Mouse (Mus musculus) MEL (cell line): Measurements from ENCODE around the gene Prdm11. TPM values are rescaled to one million over a fixed set of nuclear protein-coding genes. Genes with fewer than 3 reads are reported as not detected.

ENCODE experiments used
- DNase-seq: peaks from one replicate; pipeline ENCODE4 v3.0.0; 2011; ENCODE audit warnings: low read depth, low spot score
- H3K27ac ChIP-seq: 2 replicates; pipeline ENCODE4 v1.5.1; 2012; ENCODE audit warnings: low read depth, mild to moderate bottlenecking, control low read depth, low read length, moderate library complexity; ENCODE audit not compliant: control insufficient read depth
- H3K27me3 ChIP-seq, 2 experiments: fragments of 150-350 bp in 1 of 2; sonication (generic) in 1 of 2; 2 replicates each; pipeline ENCODE4 v1.6.1; 2012; ENCODE audit warnings: low read length in 2 of 2, mild to moderate bottlenecking in 2 of 2, improper control_type of control experiment in 1 of 2, moderate library complexity in 1 of 2; ENCODE audit not compliant: insufficient read depth in 2 of 2, control insufficient read depth in 1 of 2
- H3K36me3 ChIP-seq, 2 experiments: 2 replicates each; pipeline ENCODE4 v1.6.1; 2012 to 2014; ENCODE audit warnings: low read length in 2 of 2, improper control_type of control experiment in 1 of 2, inconsistent platforms in 1 of 2, mild to moderate bottlenecking in 1 of 2; ENCODE audit not compliant: insufficient read depth in 2 of 2, control insufficient read depth in 1 of 2
- H3K4me1 ChIP-seq, 2 experiments: fragments of 150-350 bp in 1 of 2; sonication (generic) in 1 of 2; 2 replicates each; pipeline ENCODE4 v1.6.1; 2012; ENCODE audit warnings: low read length in 2 of 2, improper control_type of control experiment in 1 of 2, mild to moderate bottlenecking in 1 of 2; ENCODE audit not compliant: insufficient read depth in 2 of 2, control insufficient read depth in 1 of 2
- H3K4me3 ChIP-seq, 2 experiments: fragments of 150-350 bp in 1 of 2; sonication (generic) in 1 of 2; 2 replicates each; pipeline ENCODE4 v1.5.1; 2012; ENCODE audit warnings: low read depth in 2 of 2, low read length in 2 of 2, mild to moderate bottlenecking in 2 of 2, moderate library complexity in 2 of 2, control low read depth in 1 of 2, improper control_type of control experiment in 1 of 2; ENCODE audit not compliant: control insufficient read depth in 1 of 2, insufficient read depth in 1 of 2
- H3K79me2 ChIP-seq: 2 replicates; pipeline ENCODE4 v1.6.1; 2012; ENCODE audit warnings: mild to moderate bottlenecking, low read length, moderate library complexity; ENCODE audit not compliant: control insufficient read depth, poor library complexity, insufficient read depth
- H3K9ac ChIP-seq: 2 replicates; pipeline ENCODE4 v1.6.1; 2012; ENCODE audit warnings: low read depth, mild to moderate bottlenecking, control low read depth, low read length, moderate library complexity; ENCODE audit not compliant: control insufficient read depth, poor library complexity, severe bottlenecking
- H3K9me3 ChIP-seq: fragments of 150-350 bp; sonication (generic); replicated peaks from 2 replicates; pipeline ENCODE4 v1.6.1; 2012; ENCODE audit warnings: mild to moderate bottlenecking, low read length, improper control_type of control experiment, moderate library complexity; ENCODE audit not compliant: insufficient read depth
- CHD1 ChIP-seq: IDR thresholded peaks from 2 replicates; pipeline ENCODE4 v1.6.1; 2012; ENCODE audit warnings: low read depth, mild to moderate bottlenecking, inconsistent platforms, low read length, improper control_type of control experiment
- CTCF ChIP-seq, 3 experiments: IDR thresholded peaks in 2 of 3; conservative IDR thresholded peaks in 1 of 3; 2 replicates each; pipeline ENCODE4 v1.5.1; 2011 to 2012; ENCODE audit warnings: low read length in 3 of 3, low read depth in 2 of 3, mild to moderate bottlenecking in 2 of 3, improper control_type of control experiment in 1 of 3, inconsistent platforms in 1 of 3, mixed read lengths in 1 of 3, moderate library complexity in 1 of 3; ENCODE audit not compliant: control insufficient read depth in 1 of 3, insufficient read depth in 1 of 3, poor library complexity in 1 of 3, severe bottlenecking in 1 of 3
- ELF1 ChIP-seq: IDR thresholded peaks from 2 replicates; pipeline ENCODE4 v1.6.1; 2014; ENCODE audit warnings: low read depth, mild to moderate bottlenecking, inconsistent platforms, low read length, improper control_type of control experiment, moderate library complexity
- EP300 ChIP-seq, 2 experiments: IDR thresholded peaks; 2 replicates each; pipeline ENCODE4 v1.6.1; 2011; ENCODE audit warnings: improper control_type of control experiment in 2 of 2, low read length in 2 of 2, low read depth in 1 of 2, mild to moderate bottlenecking in 1 of 2
- ETS1 ChIP-seq: IDR thresholded peaks from 2 replicates; pipeline ENCODE4 v1.6.1; 2012; ENCODE audit warnings: low read depth, mild to moderate bottlenecking, inconsistent platforms, low read length, improper control_type of control experiment, moderate library complexity
- GABPA ChIP-seq: IDR thresholded peaks from 2 replicates; pipeline ENCODE4 v1.6.1; 2012; ENCODE audit warnings: low read depth, mild to moderate bottlenecking, inconsistent platforms, low read length, improper control_type of control experiment, moderate library complexity
- GATA1 ChIP-seq: IDR thresholded peaks from 2 replicates; pipeline ENCODE4 v1.6.1; 2011; ENCODE audit warnings: low read depth, low read length, improper control_type of control experiment
- HCFC1 ChIP-seq: IDR thresholded peaks from 2 replicates; pipeline ENCODE4 v1.6.1; 2012; ENCODE audit warnings: low read depth, mild to moderate bottlenecking, inconsistent platforms, low read length, improper control_type of control experiment, moderate library complexity
- JUND ChIP-seq: IDR thresholded peaks from 2 replicates; pipeline ENCODE4 v1.6.1; 2011; ENCODE audit warnings: low read depth, mild to moderate bottlenecking, improper control_type of control experiment, low read length
- MAX ChIP-seq: IDR thresholded peaks from 2 replicates; pipeline ENCODE4 v1.6.1; 2011; ENCODE audit warnings: low read length, improper control_type of control experiment
- MXI1 ChIP-seq: IDR thresholded peaks from 2 replicates; pipeline ENCODE4 v1.6.1; 2011; ENCODE audit warnings: mild to moderate bottlenecking, low read depth, low read length, improper control_type of control experiment
- MYB ChIP-seq: IDR thresholded peaks from 2 replicates; pipeline ENCODE4 v1.6.1; 2011; ENCODE audit warnings: mild to moderate bottlenecking, low read depth, low read length, improper control_type of control experiment
- POLR2A ChIP-seq, 2 experiments: IDR thresholded peaks; 2 replicates each; pipeline ENCODE4 v1.6.1; 2011 to 2012; ENCODE audit warnings: low read length in 2 of 2, mild to moderate bottlenecking in 2 of 2, control low read depth in 1 of 2, improper control_type of control experiment in 1 of 2, low read depth in 1 of 2, moderate library complexity in 1 of 2; ENCODE audit not compliant: control insufficient read depth in 1 of 2, insufficient read depth in 1 of 2, poor library complexity in 1 of 2
- SMC3 ChIP-seq: IDR thresholded peaks from 2 replicates; pipeline ENCODE4 v1.6.1; 2011; ENCODE audit warnings: low read depth, low read length, improper control_type of control experiment
- TBP ChIP-seq: IDR thresholded peaks from 2 replicates; pipeline ENCODE4 v1.8.0; 2011; ENCODE audit warnings: low read depth, low read length, improper control_type of control experiment
- TCF12 ChIP-seq: IDR thresholded peaks from 2 replicates; pipeline ENCODE4 v1.6.1; 2014; ENCODE audit warnings: low read depth, mild to moderate bottlenecking, inconsistent platforms, low read length, improper control_type of control experiment, moderate library complexity
- ZC3H11A ChIP-seq: IDR thresholded peaks from 2 replicates; pipeline ENCODE4 v1.6.1; 2012; ENCODE audit warnings: low read depth, mild to moderate bottlenecking, inconsistent platforms, low read length, improper control_type of control experiment
- ZMIZ1 ChIP-seq: IDR thresholded peaks from 2 replicates; pipeline ENCODE4 v1.6.1; 2012; ENCODE audit warnings: low read depth, mild to moderate bottlenecking, inconsistent platforms, low read length, improper control_type of control experiment, moderate library complexity
- ZNF384 ChIP-seq: IDR thresholded peaks from 2 replicates; pipeline ENCODE4 v1.6.1; 2012; ENCODE audit warnings: low read depth, mild to moderate bottlenecking, inconsistent platforms, low read length, improper control_type of control experiment
- polyA plus RNA-seq, 2 experiments: library from polyadenylated mRNA; stranded (reverse) in 1 of 2; unstranded in 1 of 2; fragments of >175 nt in 1 of 2; fragments of >200 nt in 1 of 2; gene quantifications; 2 replicates each; pipeline versions ENCODE4 v1.2.1 to v1.2.4; 2012; ENCODE audit warnings: low replicate concordance in 2 of 2, low read depth in 1 of 2; ENCODE audit not compliant: insufficient read length in 2 of 2, insufficient read depth in 1 of 2, missing spikeins in 1 of 2
- total RNA-seq: library from RNA; depleted of rRNA; stranded (reverse); fragments of 300-350 nt; gene quantifications from 2 replicates; pipeline ENCODE4 v1.2.3, GENCODE M21; 2012

Prdm11 gene
- total and polyA plus RNA-seq, 3 experiments, result 5.5 to 9.2 TPM; not detected in 1

- TF ChIP-seq GATA1 (peak; percentile 47), JUND (no peak), TCF12 (peak; percentile 91), CTCF (IDR thresholded peaks at IDR 0.05 in 2 of 3, conservative IDR thresholded peaks at IDR 0.05 in 1 of 3; ENCODE audit: control insufficient read depth in 1 of 3, insufficient read depth in 1 of 3, low read depth in 2 of 3, low read length in 3 of 3, poor library complexity in 1 of 3, severe bottlenecking in 1 of 3) (no peak), EP300 (IDR thresholded peaks at IDR 0.05; ENCODE audit: low read depth in 1 of 2, low read length in 2 of 2) (peak; percentile 71 to 84), MAX (no peak)
Observed at GRCm38 (mm10) chr2:92971069-92971468, 74.9 kb downstream of the Prdm11 start (continued).

- Histone ChIP-seq H3K36me3 (peaks cover 0 to 13% of the 10 kb centered on the region in 2 experiments; a peak in 2 of 4 replicates), H3K27me3 (no peaks in the 10 kb centered on the region), H3K79me2 (no peaks in the 10 kb centered on the region), H3K9me3 (no peaks in the 10 kb centered on the region), H3K4me3 (no peak overlapping the region), H3K27ac (no peak overlapping the region), H3K9ac (no peak overlapping the region), H3K4me1 (peaks cover 5 to 12% of the 10 kb centered on the region in 2 experiments)
- no peak for DNase-seq
- TF ChIP-seq JUND (no peak), HCFC1 (no peak)
Observed at GRCm38 (mm10) chr2:92967839-92968166, 78.2 kb downstream of the Prdm11 start.

- H3K27me3 ChIP-seq, result no peaks in the 10 kb centered on the region
- no peak for DNase-seq
- H3K4me1 ChIP-seq, result peaks cover 5 to 12% of the 10 kb centered on the region in 2 experiments
Observed at GRCm38 (mm10) chr2:92967032-92967838, 78.7 kb downstream of the Prdm11 start.

More at GRCm38 (mm10) chr2:92967032-92967838, 78.7 kb downstream of the Prdm11 start:
- H3K79me2 ChIP-seq, result no peaks in the 10 kb centered on the region
- H3K36me3 ChIP-seq, result peaks cover 0 to 13% of the 10 kb centered on the region in 2 experiments; a peak in 2 of 4 replicates
- no peak overlapping the region for H3K27ac ChIP-seq
- TF ChIP-seq MXI1, result no peak
- no peak for TF ChIP-seq ELF1
- no peak for TF ChIP-seq ZC3H11A
- TF ChIP-seq SMC3, result no peak
- no peak for TF ChIP-seq GABPA
- TF ChIP-seq ETS1, result no peak
- no peak for TF ChIP-seq ZNF384
- no peak for TF ChIP-seq CHD1
- TF ChIP-seq EP300 (IDR thresholded peaks at IDR 0.05; ENCODE audit: low read depth in 1 of 2, low read length in 2 of 2), result no peak
- no peak for TF ChIP-seq TBP
- no peak for TF ChIP-seq POLR2A (IDR thresholded peaks at IDR 0.05; ENCODE audit: control insufficient read depth in 1 of 2, insufficient read depth in 1 of 2, low read depth in 1 of 2, low read length in 2 of 2, poor library complexity in 1 of 2)
- no peak for TF ChIP-seq CTCF (IDR thresholded peaks at IDR 0.05 in 2 of 3, conservative IDR thresholded peaks at IDR 0.05 in 1 of 3; ENCODE audit: control insufficient read depth in 1 of 3, insufficient read depth in 1 of 3, low read depth in 2 of 3, low read length in 3 of 3, poor library complexity in 1 of 3, severe bottlenecking in 1 of 3)
- TF ChIP-seq ZMIZ1, result no peak
- TF ChIP-seq MYB, result no peak
- no peaks in the 10 kb centered on the region for H3K9me3 ChIP-seq
- H3K4me3 ChIP-seq, result no peak overlapping the region
- H3K9ac ChIP-seq, result no peak overlapping the region
